Mouse (Mus musculus) heart, postnatal 0 days (tissue): ENCODE results near the gene Hmgb1.

Experiments
- CTCF ChIP-seq: IDR thresholded peaks from 2 replicates; pipeline ENCODE4 v1.5.1; 2016; ENCODE audit warnings: antibody characterized with exemption, control low read depth, low read depth
- EP300 ChIP-seq: IDR thresholded peaks from 2 replicates; pipeline ENCODE4 v1.6.1; 2016; ENCODE audit warnings: antibody characterized with exemption, low read depth

DNA sequence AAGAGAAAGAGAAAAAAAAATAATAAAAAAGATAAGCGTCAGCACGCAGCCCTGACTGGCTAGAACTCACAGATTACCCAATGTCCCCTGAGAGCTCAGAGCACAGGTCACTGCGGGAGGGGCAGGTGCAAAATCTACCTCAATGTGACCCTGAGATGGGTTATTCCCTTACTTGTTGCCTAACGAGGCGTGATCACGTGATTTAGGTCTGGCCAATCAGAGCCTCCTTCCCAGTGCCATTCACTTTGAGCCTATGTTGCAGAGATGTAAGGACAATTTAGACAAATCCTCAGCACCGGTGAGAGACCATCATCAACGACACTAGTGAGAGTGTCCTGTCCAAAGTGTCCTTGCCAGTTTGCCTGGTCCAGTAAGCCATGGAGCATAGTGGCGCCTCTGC is 44.0 kb downstream of the Hmgb1 start:
- TF ChIP-seq EP300 (no peak), CTCF (no peak)
